In the genomic region with DNA sequence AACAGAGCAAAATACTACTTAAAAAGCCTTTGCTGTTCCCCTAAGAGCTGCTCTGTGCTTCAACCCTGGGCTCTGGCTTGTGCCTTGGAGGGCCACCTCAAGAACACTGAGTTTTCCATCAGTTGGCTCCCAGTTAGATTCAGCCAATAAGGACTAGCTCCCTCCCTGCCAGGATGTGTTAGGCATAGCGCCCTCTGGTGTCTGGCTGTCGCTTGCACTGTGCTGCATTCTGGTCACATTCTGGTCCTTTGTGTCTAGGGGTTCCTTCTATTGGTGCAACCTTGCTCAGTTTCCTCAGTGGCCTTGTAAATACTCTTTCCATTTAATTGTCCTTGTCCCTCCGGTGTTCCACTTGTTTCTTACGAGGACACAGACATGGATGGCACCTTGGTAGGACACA, we compare ENCODE assay signal across 9 mouse cellular contexts.
DNase-seq lines count a peak whose midpoint lies in the region; ATAC-seq and TF ChIP-seq lines count a peak whose summit lies in the region.
"Had no signal": no experiment of that assay in that cellular context is flagged by ENCODE, and none has a peak within 500 bp of the region (broad histone marks: within the 10 kb centered on the region; RNA-seq: fewer than 3 reads in every experiment).

No protein-coding gene starts in this region.

- no peaks in the 10 kb centered on the region for H3K27me3 ChIP-seq in testis, adult 2 months (ENCODE audit: control insufficient read depth, insufficient read depth, low read length)
- no peaks in the 10 kb centered on the region for H3K27me3 ChIP-seq in embryonic facial prominence, embryonic 10.5 days (replicated peaks; ENCODE audit: low read depth, poor library complexity, severe bottlenecking)
- H3K27me3 ChIP-seq in midbrain, postnatal 0 days (ENCODE audit: insufficient read depth, low read length), result no peaks in the 10 kb centered on the region
- H3K27me3 ChIP-seq: neural tube, embryonic 12.5 days had no signal

- peak; percentile 80; the same call in 1 of the 2 replicates for TF ChIP-seq CTCF in testis, adult 2 months (IDR thresholded peaks at IDR 0.05; ENCODE audit: control insufficient read depth, insufficient read depth, insufficient replicate concordance, low read depth, low read length)
- peak; percentile 68 for TF ChIP-seq CTCF in midbrain, postnatal 0 days (IDR thresholded peaks at IDR 0.05)

- intact Hi-C loops in heart, postnatal 14 days (cut with DNase I), result no loop called here
- intact Hi-C loops in heart, postnatal 25 days (cut with DNase I), result no loop called here

- no peak for TF ChIP-seq POLR2A in testis, adult 2 months (IDR thresholded peaks at IDR 0.05; ENCODE audit: control insufficient read depth, low read depth, low read length)

- no peaks in the 10 kb centered on the region for H3K9me3 ChIP-seq in embryonic facial prominence, embryonic 10.5 days
- H3K9me3 ChIP-seq in midbrain, postnatal 0 days (ENCODE audit: low read length), result no peaks in the 10 kb centered on the region
- H3K9me3 ChIP-seq: neural tube, embryonic 12.5 days had no signal

- peak; percentile 20 to 45 for DNase-seq in heart, postnatal 14 days
- no peak for DNase-seq in heart, postnatal 25 days (ENCODE audit: low spot score)
- no peak for DNase-seq in testis, postnatal 14 days (ENCODE audit: low spot score)
- peak; percentile 63 for DNase-seq in embryonic facial prominence, embryonic 10.5 days (ENCODE audit: low spot score)
- peak; percentile 57 for DNase-seq in midbrain, postnatal 0 days (ENCODE audit: low spot score)
- no peak for DNase-seq in spleen, postnatal 10 days (ENCODE audit: low spot score in 2 of 2)
- DNase-seq in gastrocnemius, adult 8-10 months (ENCODE audit: low spot score in 2 of 2), result no peak

- no peak overlapping the region for H3K4me2 ChIP-seq in midbrain, postnatal 0 days (ENCODE audit: low read depth, low read length, poor library complexity, severe bottlenecking)
- H3K4me2 ChIP-seq: neural tube, embryonic 12.5 days had no signal

- no peaks in the 10 kb centered on the region for H3K36me3 ChIP-seq in testis, adult 2 months (ENCODE audit: control insufficient read depth, insufficient read depth, low read length)
- H3K36me3 ChIP-seq in embryonic facial prominence, embryonic 10.5 days (replicated peaks), result no peaks in the 10 kb centered on the region
- H3K36me3 ChIP-seq in midbrain, postnatal 0 days (ENCODE audit: insufficient read depth, low read length), result no peaks in the 10 kb centered on the region
- H3K36me3 ChIP-seq: neural tube, embryonic 12.5 days had no signal

- no peak for ATAC-seq in midbrain, postnatal 0 days (ENCODE audit: low FRiP score)

- H3K4me1 ChIP-seq in testis, adult 2 months (ENCODE audit: control insufficient read depth, insufficient read depth, low read length), result no peaks in the 10 kb centered on the region
- H3K4me1 ChIP-seq in embryonic facial prominence, embryonic 10.5 days, result no peaks in the 10 kb centered on the region
- H3K4me1 ChIP-seq in midbrain, postnatal 0 days (ENCODE audit: insufficient read depth, low read length), result no peaks in the 10 kb centered on the region

- no peak overlapping the region for H3K27ac ChIP-seq in testis, adult 2 months (ENCODE audit: control insufficient read depth, insufficient read depth, low read depth, low read length)
- H3K27ac ChIP-seq in embryonic facial prominence, embryonic 10.5 days (replicated peaks), result no peak overlapping the region
- no peak overlapping the region for H3K27ac ChIP-seq in midbrain, postnatal 0 days (ENCODE audit: low read depth, low read length)
- H3K27ac ChIP-seq: neural tube, embryonic 12.5 days had no signal

- H3K9ac ChIP-seq in midbrain, postnatal 0 days (replicated peaks; ENCODE audit: low read length, poor library complexity, severe bottlenecking), result no peak overlapping the region
- H3K9ac ChIP-seq: neural tube, embryonic 12.5 days had no signal

- 59% methylated on average over 4 of the region's 4 CpGs for WGBS in embryonic facial prominence, embryonic 10.5 days
- 72% methylated on average over 4 of the region's 4 CpGs for WGBS in midbrain, postnatal 0 days

- no peak overlapping the region for H3K4me3 ChIP-seq in testis, adult 2 months (ENCODE audit: control insufficient read depth, low read depth, low read length)
- H3K4me3 ChIP-seq in embryonic facial prominence, embryonic 10.5 days, result no peak overlapping the region
- H3K4me3 ChIP-seq in midbrain, postnatal 0 days (ENCODE audit: low read depth, low read length), result no peak overlapping the region
- H3K4me3 ChIP-seq: neural tube, embryonic 12.5 days had no signal

Comparison
In these comparisons a context has a peak if more than half of its experiments do, and no peak if none do; other contexts are left out.
1. DNase-seq: peak in heart, postnatal 14 days (2 of 2), embryonic facial prominence, embryonic 10.5 days (single experiment) and midbrain, postnatal 0 days (single experiment); none in heart, postnatal 25 days (single experiment), testis, postnatal 14 days (single experiment), spleen, postnatal 10 days (0 of 2) and gastrocnemius, adult 8-10 months (0 of 2).